Mouse (Mus musculus): Measurements from ENCODE around the gene Smyd4.

DNA sequence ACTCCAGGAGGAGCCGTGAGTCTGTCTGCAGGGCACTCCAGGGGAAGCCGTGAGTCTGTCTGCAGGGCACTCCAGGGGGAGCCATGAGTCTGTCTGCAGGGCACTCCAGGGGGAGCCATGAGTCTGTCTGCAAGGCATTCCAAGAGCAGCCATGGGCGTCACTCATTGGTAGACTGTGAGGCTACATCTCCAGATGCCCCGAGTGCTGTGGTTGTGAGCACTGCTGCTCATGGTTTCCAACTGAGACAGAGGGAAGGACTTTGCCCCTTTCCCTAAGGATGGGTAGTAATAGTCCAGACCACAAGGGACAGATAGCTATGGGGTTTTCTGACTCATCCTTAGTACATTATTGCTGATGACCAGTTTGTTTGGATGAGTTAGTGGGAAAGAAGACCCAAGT, 57.9 kb downstream of the Smyd4 start:
- no peak for TF ChIP-seq CTCF (IDR thresholded peaks at IDR 0.05 in 2 of 3, conservative IDR thresholded peaks at IDR 0.05 in 1 of 3; ENCODE audit: control insufficient read depth in 1 of 3, insufficient read depth in 1 of 3, low read depth in 2 of 3, low read length in 3 of 3, poor library complexity in 1 of 3, severe bottlenecking in 1 of 3)
- no peak for TF ChIP-seq E2F4 (IDR thresholded peaks at IDR 0.05; ENCODE audit: borderline replicate concordance, low read depth, low read length)
- no peak for TF ChIP-seq MAFK (IDR thresholded peaks at IDR 0.05; ENCODE audit: borderline replicate concordance, low read depth, low read length)
- no peak for TF ChIP-seq ZNF384 (IDR thresholded peaks at IDR 0.05; ENCODE audit: low read depth, low read length)
- TF ChIP-seq TAL1 (IDR thresholded peaks at IDR 0.05; ENCODE audit: low read length), result no peak
- no peak for TF ChIP-seq RAD21 (IDR thresholded peaks at IDR 0.05; ENCODE audit: low read depth, low read length)
- TF ChIP-seq JUND (IDR thresholded peaks at IDR 0.05; ENCODE audit: low read depth, low read length), result no peak
- TF ChIP-seq ZMIZ1 (IDR thresholded peaks at IDR 0.05; ENCODE audit: low read depth, low read length), result no peak
- TF ChIP-seq POLR2A (IDR thresholded peaks at IDR 0.05; ENCODE audit: control insufficient read depth in 1 of 2, insufficient read depth in 1 of 2, low read depth in 1 of 2, low read length in 2 of 2, poor library complexity in 1 of 2), result no peak
- no peak for TF ChIP-seq RCOR1 (IDR thresholded peaks at IDR 0.05; ENCODE audit: low read depth, low read length)
- TF ChIP-seq USF1 (IDR thresholded peaks at IDR 0.05; ENCODE audit: low read depth, low read length), result no peak
- no peak for TF ChIP-seq MXI1 (IDR thresholded peaks at IDR 0.05; ENCODE audit: low read depth, low read length)
- no peak for TF ChIP-seq ZC3H11A (IDR thresholded peaks at IDR 0.05; ENCODE audit: low read depth, low read length)
